Mouse (Mus musculus) CH12.LX (cell line): ENCODE results near the gene Pnpla3.

Source experiments
- CHD2 ChIP-seq: IDR thresholded peaks from 2 replicates; pipeline ENCODE4 v1.6.1; 2011; ENCODE audit warnings: low read length, improper control_type of control experiment
- CTCF ChIP-seq, 2 experiments: IDR thresholded peaks in 1 of 2; conservative IDR thresholded peaks in 1 of 2; 2 replicates each; pipeline ENCODE4 v1.5.1; 2011 to 2012; ENCODE audit warnings: low read depth in 2 of 2, low read length in 2 of 2, improper control_type of control experiment in 1 of 2, inconsistent platforms in 1 of 2, mild to moderate bottlenecking in 1 of 2, moderate library complexity in 1 of 2
- EP300 ChIP-seq: IDR thresholded peaks from 2 replicates; pipeline ENCODE4 v1.6.1; 2011; ENCODE audit warnings: low read length, improper control_type of control experiment
- ETS1 ChIP-seq: conservative IDR thresholded peaks from 2 replicates; pipeline ENCODE4 v1.6.1; 2012; ENCODE audit warnings: low read depth, mild to moderate bottlenecking, inconsistent platforms, low read length, improper control_type of control experiment, moderate library complexity
- GABPA ChIP-seq: IDR thresholded peaks from 2 replicates; pipeline ENCODE4 v1.6.1; 2012; ENCODE audit warnings: low read depth, low read length, improper control_type of control experiment, inconsistent platforms; ENCODE audit not compliant: insufficient replicate concordance
- KAT2A ChIP-seq: IDR thresholded peaks from 2 replicates; pipeline ENCODE4 v1.6.1; 2012; ENCODE audit warnings: low read length, improper control_type of control experiment, inconsistent platforms; ENCODE audit not compliant: insufficient replicate concordance
- MAFK ChIP-seq: IDR thresholded peaks from 2 replicates; pipeline ENCODE4 v1.6.1; 2011; ENCODE audit warnings: low read length, improper control_type of control experiment; ENCODE audit not compliant: insufficient replicate concordance
- MAZ ChIP-seq: IDR thresholded peaks from 2 replicates; pipeline ENCODE4 v1.6.1; 2012; ENCODE audit warnings: low read depth, mild to moderate bottlenecking, inconsistent platforms, low read length, improper control_type of control experiment, moderate library complexity
- MEF2A ChIP-seq: IDR thresholded peaks from 2 replicates; pipeline ENCODE4 v1.6.1; 2014; ENCODE audit warnings: low read depth, mild to moderate bottlenecking, inconsistent platforms, low read length, improper control_type of control experiment, borderline replicate concordance
- POLR2A ChIP-seq: IDR thresholded peaks from 2 replicates; pipeline ENCODE4 v1.6.1; 2011; ENCODE audit warnings: low read depth, mild to moderate bottlenecking, improper control_type of control experiment, low read length
- USF2 ChIP-seq: conservative IDR thresholded peaks from 2 replicates; pipeline ENCODE4 v1.6.1; 2011; ENCODE audit warnings: low read depth, low read length, improper control_type of control experiment
- ZC3H11A ChIP-seq: IDR thresholded peaks from 2 replicates; pipeline ENCODE4 v1.6.1; 2012; ENCODE audit warnings: low read depth, mild to moderate bottlenecking, inconsistent platforms, low read length, improper control_type of control experiment

DNA sequence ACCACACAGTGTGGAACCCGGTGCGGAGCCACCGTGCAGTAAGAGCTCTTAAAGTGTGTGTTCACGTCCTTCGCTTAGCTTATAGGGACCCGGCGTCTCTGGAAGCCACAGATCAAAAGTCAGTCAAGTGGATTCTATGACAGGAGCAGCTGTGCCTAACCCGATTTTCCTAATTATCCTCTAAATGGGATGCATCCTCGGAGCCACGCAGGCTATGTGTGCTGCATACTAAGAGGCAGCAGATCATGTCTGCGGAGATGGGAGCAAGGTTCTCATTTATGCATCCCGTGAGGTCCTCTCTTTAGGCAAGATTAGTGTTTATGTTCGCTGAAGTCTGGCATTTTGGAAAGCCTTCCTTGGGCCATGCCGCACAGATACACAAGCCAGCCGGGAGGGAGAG, 59.3 kb downstream of the Pnpla3 start:
- TF ChIP-seq GABPA (no peak), CTCF (conservative IDR thresholded peaks at IDR 0.05 in 1 of 2, IDR thresholded peaks at IDR 0.05 in 1 of 2; ENCODE audit: low read depth in 2 of 2, low read length in 2 of 2) (no peak), EP300 (no peak), KAT2A (no peak), ZC3H11A (no peak), CHD2 (no peak), POLR2A (no peak), ETS1 (no peak), MAZ (no peak), USF2 (no peak), MAFK (no peak), MEF2A (no peak)
